Mouse (Mus musculus) kidney, postnatal 0 days (tissue): ENCODE data around the gene Tlr11. TPM values are rescaled to one million over a fixed set of nuclear protein-coding genes. Genes with fewer than 3 reads are reported as not detected.
A peak's percentile ranks its signal among the peaks of the same experiment; 100 is the strongest.

Source experiments
- ATAC-seq: fragments of 200-750 bp; cut with Nextera tagmentation; replicated peaks from 2 replicates; pipeline ENCODE4 v1.8.0; 2017; ENCODE audit warnings: low read depth, moderate number of reproducible peaks, moderate TSS enrichment, moderate library complexity; ENCODE audit not compliant: low FRiP score
- DNase-seq: peaks from one replicate; pipeline ENCODE4 v3.0.0-alpha.2; 2016; ENCODE audit warnings: low spot score
- H3K27ac ChIP-seq: fragments of 300-500 bp; sonication (generic); 2 replicates; pipeline ENCODE4 v1.5.1; 2014; ENCODE audit warnings: mild to moderate bottlenecking
- H3K27me3 ChIP-seq: fragments of 300-500 bp; sonication (generic); 2 replicates; pipeline ENCODE4 v1.6.1; 2014; ENCODE audit warnings: low read length, mixed read lengths; ENCODE audit not compliant: insufficient read depth
- H3K36me3 ChIP-seq: fragments of 300-500 bp; sonication (generic); 2 replicates; pipeline ENCODE4 v1.6.1; 2014; ENCODE audit warnings: low read length, mixed read lengths; ENCODE audit not compliant: insufficient read depth
- H3K4me1 ChIP-seq: fragments of 300-500 bp; sonication (generic); replicated peaks from 2 replicates; pipeline ENCODE4 v1.6.1; 2014; ENCODE audit warnings: antibody characterized with exemption, low read length, mixed read lengths; ENCODE audit not compliant: insufficient read depth
- H3K4me2 ChIP-seq: fragments of 300-500 bp; sonication (generic); 2 replicates; pipeline ENCODE4 v1.6.1; 2014; ENCODE audit warnings: mild to moderate bottlenecking, low read length, moderate library complexity, mixed read lengths
- H3K4me3 ChIP-seq: fragments of 300-500 bp; sonication (generic); replicated peaks from 2 replicates; pipeline ENCODE4 v1.5.1; 2014; ENCODE audit warnings: low read depth, low read length
- H3K9ac ChIP-seq: fragments of 300-500 bp; sonication (generic); 2 replicates; pipeline ENCODE4 v1.6.1; 2014; ENCODE audit warnings: low read depth, low read length
- H3K9me3 ChIP-seq: fragments of 300-500 bp; sonication (generic); replicated peaks from 2 replicates; pipeline ENCODE4 v1.6.1; 2016; ENCODE audit warnings: low read length, inconsistent platforms, mixed read lengths
- CTCF ChIP-seq: IDR thresholded peaks from 2 replicates; pipeline ENCODE4 v1.5.1; 2016; ENCODE audit warnings: antibody characterized with exemption, low read depth, mild to moderate bottlenecking, moderate library complexity
- WGBS: fragments of 180-500 bp; shearing (Covaris S2); extraction: QIAGEN DNeasy Blood & Tissue Kit; methylation state at CpG from one replicate; pipeline ENCODE4 v1.1.7; 2014; 5-methylcytosine and 5-hydroxymethylcytosine counted together
- polyA plus RNA-seq: library from polyadenylated mRNA; unstranded; fragments of >200 nt; fragmentation: Nextera tagmentation; extraction: Ambion mirVana; gene quantifications from 2 replicates; pipeline ENCODE4 v1.2.1, GENCODE M21; 2015

The Tlr11 gene
- not detected in 2 replicates for polyA plus RNA-seq

DNA sequence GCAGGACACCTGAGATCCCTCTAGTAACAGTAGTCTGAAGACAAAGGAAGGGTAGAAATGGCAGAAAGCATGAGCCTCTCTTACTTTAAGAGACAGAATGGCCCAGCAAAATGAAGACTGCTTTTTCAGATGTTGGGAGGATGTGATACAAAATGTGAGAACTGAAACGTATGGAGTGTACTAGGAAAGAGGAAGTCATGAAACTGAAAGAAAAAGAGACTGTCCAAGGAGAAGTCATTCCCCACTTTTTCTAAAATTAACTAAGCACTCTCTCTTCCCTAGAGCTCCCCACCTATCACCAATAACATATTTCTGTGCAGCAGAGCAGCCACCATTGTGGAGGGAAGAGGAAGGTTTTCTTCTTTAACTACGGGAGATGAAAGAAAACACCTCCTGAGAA lies at the start of gene Tlr11:
Gene Tlr11, plus strand, starts transcription at position 322 of the 400 bp plus-strand sequence.
- Histone ChIP-seq H3K36me3 (no peaks in the 10 kb centered on the region), H3K27ac (no peak within 1 kb of the TSS), H3K9ac (no peak within 1 kb of the TSS), H3K27me3 (no peaks in the 10 kb centered on the region), H3K4me1 (no peaks in the 10 kb centered on the region), H3K9me3 (no peaks in the 10 kb centered on the region), H3K4me3 (no peak within 1 kb of the TSS), H3K4me2 (no peak within 1 kb of the TSS)
- no peak for DNase-seq
- TF ChIP-seq CTCF: no peak
- ATAC-seq: no peak
- 68% methylated on average over 2 of the region's 2 CpGs for WGBS

DNA sequence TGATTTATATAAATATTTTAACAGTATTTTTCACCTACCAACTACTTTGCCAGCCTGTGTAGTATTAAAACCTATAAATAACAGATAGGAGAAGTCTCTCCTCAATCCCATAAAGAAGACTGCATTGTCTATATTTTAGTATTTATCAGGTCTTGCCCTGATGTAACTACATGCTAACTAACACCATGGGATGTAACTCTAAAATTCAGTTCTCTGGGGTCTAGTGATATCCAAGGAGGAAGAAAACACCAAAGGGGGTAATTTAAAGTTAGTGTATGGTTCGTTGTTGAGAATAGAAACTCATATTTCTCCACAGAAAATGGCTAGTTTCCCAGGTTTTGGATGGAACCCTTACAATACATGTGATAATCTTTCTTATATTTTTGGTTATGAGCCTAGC lies 31.1 kb upstream of the Tlr11 start, which contains the start of gene Olfr734:
Gene Olfr734, minus strand, starts transcription at position 101 of the 400 bp plus-strand sequence.
- no peaks in the 10 kb centered on the region for H3K9me3 ChIP-seq
- 56% methylated on average over 1 of the region's 1 CpGs for WGBS
- no peak within 1 kb of the TSS for H3K4me2 ChIP-seq
- H3K27ac ChIP-seq: no peak within 1 kb of the TSS
- H3K9ac ChIP-seq: no peak within 1 kb of the TSS
- H3K4me1 ChIP-seq: no peaks in the 10 kb centered on the region
- no peak for TF ChIP-seq CTCF
- ATAC-seq: no peak
- DNase-seq: no peak
- no peak within 1 kb of the TSS for H3K4me3 ChIP-seq
- no peaks in the 10 kb centered on the region for H3K36me3 ChIP-seq
- H3K27me3 ChIP-seq: no peaks in the 10 kb centered on the region

- no peak for ATAC-seq
- Histone ChIP-seq H3K9me3 (no peaks in the 10 kb centered on the region), H3K4me1 (no peaks in the 10 kb centered on the region), H3K4me3 (no peak within 1 kb of the TSS), H3K27me3 (no peaks in the 10 kb centered on the region), H3K9ac (no peak within 1 kb of the TSS), H3K27ac (no peak within 1 kb of the TSS), H3K4me2 (no peak within 1 kb of the TSS), H3K36me3 (no peaks in the 10 kb centered on the region)
- WGBS: 84% methylated on average over 2 of the region's 2 CpGs
- no peak for TF ChIP-seq CTCF
- DNase-seq: no peak
Measured at GRCm38 (mm10) chr14:50348796-50349195, 8.9 kb upstream of the Tlr11 start, which contains the start of gene Olfr735. TSS of gene Olfr735 (minus strand) at chr14:50348872.

DNA sequence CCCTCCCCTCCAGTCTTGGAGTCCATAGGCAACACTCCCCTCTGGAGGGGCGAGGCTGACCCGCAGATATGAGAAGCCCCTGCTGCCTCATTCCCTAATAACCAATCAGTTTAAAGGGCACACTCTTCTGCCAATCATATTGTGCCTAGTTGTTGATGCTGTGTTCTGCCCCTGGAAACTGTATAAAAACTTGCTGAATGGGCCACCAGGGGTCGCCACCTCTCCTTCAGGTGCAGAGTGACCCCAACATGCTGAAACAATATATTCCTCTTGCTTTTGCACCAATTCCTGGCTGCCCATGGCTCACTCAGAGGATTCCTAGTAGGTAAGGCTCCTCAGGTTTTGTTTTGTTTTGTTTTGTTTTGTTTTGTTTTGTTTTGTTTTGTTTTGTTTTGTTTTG lies 5.3 kb upstream of the Tlr11 start:
- Histone ChIP-seq H3K27ac (no peak overlapping the region), H3K36me3 (no peaks in the 10 kb centered on the region)

GRCm38 (mm10) chr14:50356725-50357124 lies 989 bp upstream of the Tlr11 start:
- Histone ChIP-seq H3K4me3 (no peak overlapping the region), H3K36me3 (no peaks in the 10 kb centered on the region), H3K9ac (no peak overlapping the region), H3K9me3 (no peaks in the 10 kb centered on the region), H3K4me2 (no peak overlapping the region), H3K27ac (no peak overlapping the region), H3K27me3 (no peaks in the 10 kb centered on the region), H3K4me1 (no peaks in the 10 kb centered on the region)
- ATAC-seq (no peak), DNase-seq (no peak)
- TF ChIP-seq CTCF: no peak
- 79% methylated on average over 2 of the region's 2 CpGs for WGBS

More for the DNA sequence above, 5.3 kb upstream of the Tlr11 start:
- Histone ChIP-seq H3K4me1 (no peaks in the 10 kb centered on the region), H3K9me3 (no peaks in the 10 kb centered on the region), H3K4me3 (no peak overlapping the region), H3K9ac (no peak overlapping the region), H3K4me2 (no peak overlapping the region), H3K27me3 (no peaks in the 10 kb centered on the region)
- 37% methylated on average over 3 of the region's 3 CpGs for WGBS
- peak; percentile 59; the same call in 1 of the 2 replicates for ATAC-seq
- no peak for DNase-seq
- peak; percentile 66 for TF ChIP-seq CTCF

- Histone ChIP-seq H3K9ac (no peak overlapping the region), H3K4me2 (no peak overlapping the region), H3K4me1 (no peaks in the 10 kb centered on the region), H3K4me3 (no peak overlapping the region), H3K27ac (no peak overlapping the region), H3K9me3 (no peaks in the 10 kb centered on the region), H3K36me3 (no peaks in the 10 kb centered on the region), H3K27me3 (no peaks in the 10 kb centered on the region)
- no peak for TF ChIP-seq CTCF
- DNase-seq (no peak), ATAC-seq (no peak)
- 84% methylated on average over 3 of the region's 3 CpGs for WGBS
Measured at GRCm38 (mm10) chr14:50360480-50360879, 2.8 kb downstream of the Tlr11 start.

GRCm38 (mm10) chr14:50363561-50363960 lies 5.8 kb downstream of the Tlr11 start:
- DNase-seq: no peak
- no peak for ATAC-seq
- Histone ChIP-seq H3K36me3 (no peaks in the 10 kb centered on the region), H3K4me1 (no peaks in the 10 kb centered on the region), H3K4me3 (no peak overlapping the region), H3K9me3 (no peaks in the 10 kb centered on the region), H3K4me2 (no peak overlapping the region), H3K9ac (no peak overlapping the region), H3K27ac (no peak overlapping the region), H3K27me3 (no peaks in the 10 kb centered on the region)
- no peak for TF ChIP-seq CTCF
- 79% methylated on average over 2 of the region's 2 CpGs for whole genome bisulfite sequencing
